Comparison of ENCODE assay signal across 10 mouse cellular contexts in the genomic region with DNA sequence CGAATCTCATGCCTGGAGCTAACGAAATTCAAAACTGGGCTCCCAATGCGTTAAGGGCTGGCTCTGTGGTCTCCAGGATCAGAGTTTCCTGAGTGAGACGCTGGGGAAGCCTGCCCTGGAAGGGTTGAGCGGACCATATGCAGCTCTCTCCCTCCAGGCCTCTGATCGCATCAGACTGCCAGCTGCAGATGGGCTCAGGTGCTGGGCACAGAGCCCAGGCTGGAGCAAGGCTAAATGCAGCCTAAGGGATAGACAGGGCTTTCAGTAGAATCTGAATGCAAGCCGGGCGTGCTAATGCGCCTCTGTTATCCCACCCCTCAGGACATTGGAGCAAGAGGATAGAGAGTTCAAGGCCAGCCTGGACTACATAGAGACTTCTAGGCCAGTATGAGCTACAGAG. TPM values are rescaled to one million over a fixed set of nuclear protein-coding genes. Genes with fewer than 3 reads are reported as not detected.
DNase-seq lines count a peak whose midpoint lies in the region; ATAC-seq and TF ChIP-seq lines count a peak whose summit lies in the region.
"Had no signal": no experiment of that assay in that cellular context is flagged by ENCODE, and none has a peak within 500 bp of the region (broad histone marks: within the 10 kb centered on the region; RNA-seq: fewer than 3 reads in every experiment).

No protein-coding gene starts in this region.

- intact Hi-C loops in left cerebral cortex, adult 2 months (cut with DNase I): loop anchor here (5.0 kb wide), 1 partner anchor 44 kb away; no protein-coding TSS in a partner anchor

- no peaks in the 10 kb centered on the region for H3K9me3 ChIP-seq in midbrain, embryonic 12.5 days

- TF ChIP-seq CTCF in left cerebral cortex, adult 2 months (IDR thresholded peaks at IDR 0.05): no peak

- peak; percentile 69; the same call in 1 of the 2 replicates for ATAC-seq in cerebellum, adult (ENCODE audit: insufficient number of reproducible peaks, low FRiP score, low TSS enrichment)
- ATAC-seq in midbrain, embryonic 12.5 days (ENCODE audit: low FRiP score, low read depth): 0 out of 2 replicates have a peak, but pooled peaks have one; percentile 39
- no peak for ATAC-seq in inflammation-experienced regulatory T-cells, adult 6 months
- no peak for ATAC-seq in erythroblast, adult 5-6 weeks (replicated peaks; ENCODE audit: low FRiP score, poor library complexity, severe bottlenecking)
- ATAC-seq: Patski had no signal

- no peak overlapping the region for H3K4me2 ChIP-seq in midbrain, embryonic 12.5 days (replicated peaks)

- peak overlapping the region; percentile 50 for H3K27ac ChIP-seq in left cerebral cortex, adult 2 months
- H3K27ac ChIP-seq in midbrain, embryonic 12.5 days (replicated peaks): no peak overlapping the region

- peaks cover 18% of the 10 kb centered on the region for H3K27me3 ChIP-seq in midbrain, embryonic 12.5 days
- H3K27me3 ChIP-seq: Patski had no signal

- DNase-seq in left cerebral cortex, adult 2 months (ENCODE audit: extremely low spot score in 1 of 2, low spot score in 2 of 2): peak in 1 of 2 experiments; percentile 43
- DNase-seq in left cerebral cortex, adult 11 months (ENCODE audit: low spot score): no peak
- peak; percentile 63 to 76 for DNase-seq in cerebellum, postnatal 36 days
- DNase-seq in layer of hippocampus, adult 9-10 months (ENCODE audit: low spot score): no peak
- DNase-seq: kidney, adult 11 months had no signal

- H3K4me1 ChIP-seq in midbrain, embryonic 12.5 days: peaks cover 12% of the 10 kb centered on the region

- H3K36me3 ChIP-seq in midbrain, embryonic 12.5 days: no peaks in the 10 kb centered on the region

- WGBS in midbrain, embryonic 12.5 days: 71% methylated on average over 9 of the region's 9 CpGs

- H3K4me3 ChIP-seq in left cerebral cortex, adult 2 months: no peak overlapping the region
- no peak overlapping the region for H3K4me3 ChIP-seq in midbrain, embryonic 12.5 days

- H3K9ac ChIP-seq in midbrain, embryonic 12.5 days (replicated peaks): no peak overlapping the region

RNA-seq across cellular contexts. Expression of a gene that starts 31.8 kb away (rescaled TPM):
- total RNA-seq in left cerebral cortex, adult 2 months (2021): 1,000 to 10,000 TPM; 2,083 to 2,187 TPM
- polyA plus RNA-seq in midbrain, embryonic 12.5 days (2016; fragmentation: Nextera tagmentation; extraction: Ambion mirVana): 1,064 and 1,134 TPM in 2 replicates
- 100 to 1,000 TPM; 610 to 787 (median 639) TPM for polyA plus RNA-seq in inflammation-experienced regulatory T-cells, adult 6 months (2017; shearing (Covaris generic))
- 185 and 230 TPM in 2 replicates for total RNA-seq in erythroblast, adult 5-6 weeks (2015; ENCODE audit: low replicate concordance)
- total RNA-seq in erythroblast, adult 5-6 weeks (2017; ENCODE audit: low replicate concordance): 221 and 301 TPM in 2 replicates

RNA-seq across cellular contexts. Expression of a gene that starts 51.0 kb away (rescaled TPM):
- total RNA-seq in left cerebral cortex, adult 2 months (2021): not detected
- not detected in 2 replicates for polyA plus RNA-seq in midbrain, embryonic 12.5 days (2016; fragmentation: Nextera tagmentation; extraction: Ambion mirVana)
- under 1 TPM in 1 of 3 experiments, not detected in 2; 0.43 TPM for polyA plus RNA-seq in inflammation-experienced regulatory T-cells, adult 6 months (2017; shearing (Covaris generic))
- total RNA-seq in erythroblast, adult 5-6 weeks (2015; ENCODE audit: low replicate concordance): not detected in 2 replicates
- total RNA-seq in erythroblast, adult 5-6 weeks (2017; ENCODE audit: low replicate concordance): not detected in 2 replicates
- polyA plus RNA-seq: Patski had no signal

Comparison
In these comparisons a context has a peak if more than half of its experiments do, and no peak if none do; other contexts are left out.
1. DNase-seq: peak in cerebellum, postnatal 36 days (2 of 2); none in left cerebral cortex, adult 11 months (single experiment) and layer of hippocampus, adult 9-10 months (single experiment).
2. ATAC-seq: peak in cerebellum, adult (single experiment) and midbrain, embryonic 12.5 days (single experiment); none in inflammation-experienced regulatory T-cells, adult 6 months (single experiment) and erythroblast, adult 5-6 weeks (single experiment).
3. RNA of a gene that starts 31.8 kb away (total RNA-seq): 2,083 to 2,187 TPM in left cerebral cortex, adult 2 months; 185 to 301 TPM in erythroblast, adult 5-6 weeks; every median in the first group is over 4 times any median in the second.